Mouse (Mus musculus): ENCODE results near the gene Ptger1. TPM values are rescaled to one million over a fixed set of nuclear protein-coding genes. Genes with fewer than 3 reads are reported as not detected.
A peak's percentile ranks its signal among the peaks of the same experiment; 100 is the strongest.

The Ptger1 gene
- total and polyA plus RNA-seq, 3 experiments, result 3.3 to 7.6 TPM; not detected in 1

DNA sequence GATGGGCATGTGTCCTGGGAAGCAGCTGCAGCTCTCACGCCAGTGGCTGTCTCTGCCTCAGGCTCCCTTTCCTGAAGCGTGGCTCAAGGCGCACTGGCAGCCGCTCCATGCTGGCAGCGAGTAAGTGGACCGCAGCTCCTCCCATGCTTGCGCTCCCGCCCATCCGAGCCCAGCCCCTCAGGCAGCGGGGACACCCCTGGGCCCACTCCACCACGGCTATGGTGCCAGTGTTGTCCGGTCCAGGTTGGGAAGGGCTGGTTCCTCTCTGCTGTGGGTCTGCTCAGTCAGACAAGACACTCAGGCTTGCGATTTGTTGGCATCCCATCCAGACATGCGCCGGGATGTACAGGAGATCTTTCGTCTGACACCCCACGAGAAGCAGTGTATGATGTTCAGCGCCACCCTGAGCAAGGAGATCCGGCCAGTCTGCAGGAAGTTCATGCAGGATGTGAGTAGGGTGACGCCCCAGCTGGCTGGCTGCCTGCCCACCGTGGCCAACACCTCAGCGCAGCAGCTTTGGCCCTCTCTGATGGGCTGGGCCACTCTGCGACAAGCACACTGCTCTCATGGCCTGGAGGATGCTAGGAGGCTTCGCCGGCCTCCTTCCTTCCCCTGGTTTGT lies 55.0 kb downstream of the Ptger1 start:
- no peak overlapping the region for H3K4me2 ChIP-seq (ENCODE audit: insufficient read depth, low read depth, poor library complexity, severe bottlenecking)
- no peaks in the 10 kb centered on the region for H3K9me3 ChIP-seq (replicated peaks; ENCODE audit: low read length)
- H3K27me3 ChIP-seq (replicated peaks), result no peaks in the 10 kb centered on the region
- dilution Hi-C loops (cut with MboI; ENCODE audit: extremely low pct_ligation_motif_present, extremely low pct_unique_long_range_greater_than_20kb, low sequenced_read_pairs) (no loop called here), in situ Hi-C loops (cut with MboI; ENCODE audit: low pct_ligation_motif_present, low pct_unique_long_range_greater_than_20kb, low sequenced_read_pairs) (loop anchor here (10.0 kb wide), 1 partner anchor 63 kb away; no protein-coding TSS in a partner anchor)
- no peak overlapping the region for H3K4me3 ChIP-seq (replicated peaks in 1 of 3; ENCODE audit: low read depth in 2 of 3, low read length in 2 of 3, poor library complexity in 1 of 3)
- H3K9ac ChIP-seq (ENCODE audit: insufficient read depth, low read depth), result no peak overlapping the region
- no peak overlapping the region for H3K27ac ChIP-seq (ENCODE audit: insufficient read depth, low read depth)
- H3K4me1 ChIP-seq (ENCODE audit: control insufficient read depth in 1 of 2, insufficient read depth in 2 of 2), result peaks cover 12 to 34% of the 10 kb centered on the region in 2 experiments
- no peak for DNase-seq (ENCODE audit: extremely low read depth)
- peaks cover 71 to 88% of the 10 kb centered on the region in 2 experiments for H3K36me3 ChIP-seq (replicated peaks in 1 of 2; ENCODE audit: control insufficient read depth in 1 of 2, insufficient read depth in 1 of 2, low read length in 1 of 2)
- peaks cover 39% of the 10 kb centered on the region for H3K79me2 ChIP-seq (replicated peaks; ENCODE audit: control insufficient read depth, extremely low read depth, insufficient read depth, poor library complexity, severe bottlenecking)
- TF ChIP-seq NRF1 (IDR thresholded peaks at IDR 0.05; ENCODE audit: low read depth, low read length), result no peak
- TF ChIP-seq POLR2A (IDR thresholded peaks at IDR 0.05; ENCODE audit: low read depth, low read length), result peak; percentile 19; the same call in 1 of the 2 replicates

Other genes starting within 250 kb of the Ptger1 start
- 28.9 and 37.8 TPM in 2 replicates for gene Scoc, start 208.3 kb upstream of the Ptger1 start, total RNA-seq (2012; rRNA removed)
- gene Scoc, start 208.3 kb upstream of the Ptger1 start, total RNA-seq (2014; rRNA removed), result 79.7 and 85.9 TPM in 2 replicates
- 25.4 and 34.5 TPM in 2 replicates for gene Scoc, start 208.3 kb upstream of the Ptger1 start, polyA plus RNA-seq (2012; ENCODE audit: insufficient read length, low read depth)
- gene Olfr370, start 130.9 kb upstream of the Ptger1 start, total RNA-seq (2012; rRNA removed), result not detected in 2 replicates
- not detected in 2 replicates for gene Olfr370, start 130.9 kb upstream of the Ptger1 start, total RNA-seq (2014; rRNA removed)
- gene Olfr370, start 130.9 kb upstream of the Ptger1 start, polyA plus RNA-seq (2012; ENCODE audit: insufficient read length, low read depth), result 0.10 TPM in 1 of 2 replicates, not detected in the other
- 316 and 331 TPM in 2 replicates for gene Ndufb7, start 100.0 kb upstream of the Ptger1 start, total RNA-seq (2012; rRNA removed)
- 213 and 223 TPM in 2 replicates for gene Ndufb7, start 100.0 kb upstream of the Ptger1 start, total RNA-seq (2014; rRNA removed)
- gene Ndufb7, start 100.0 kb upstream of the Ptger1 start, polyA plus RNA-seq (2012; ENCODE audit: insufficient read length, low read depth), result 144 and 202 TPM in 2 replicates
- gene Tecr, start 58.7 kb upstream of the Ptger1 start, total RNA-seq (2012; rRNA removed), result 130 and 171 TPM in 2 replicates
- 95.9 and 111 TPM in 2 replicates for gene Tecr, start 58.7 kb upstream of the Ptger1 start, total RNA-seq (2014; rRNA removed)
- gene Tecr, start 58.7 kb upstream of the Ptger1 start, polyA plus RNA-seq (2012; ENCODE audit: insufficient read length, low read depth), result 199 and 209 TPM in 2 replicates
- gene Dnajb1, start 58.5 kb upstream of the Ptger1 start, total RNA-seq (2012; rRNA removed), result 24.9 and 32.0 TPM in 2 replicates
- gene Dnajb1, start 58.5 kb upstream of the Ptger1 start, total RNA-seq (2014; rRNA removed), result 29.5 and 30.7 TPM in 2 replicates
- 30.5 and 30.9 TPM in 2 replicates for gene Dnajb1, start 58.5 kb upstream of the Ptger1 start, polyA plus RNA-seq (2012; ENCODE audit: insufficient read length, low read depth)
- 21.2 and 25.8 TPM in 2 replicates for gene Gipc1, start 14.0 kb upstream of the Ptger1 start, total RNA-seq (2012; rRNA removed)
- gene Gipc1, start 14.0 kb upstream of the Ptger1 start, total RNA-seq (2014; rRNA removed), result 21.0 and 24.4 TPM in 2 replicates
- gene Gipc1, start 14.0 kb upstream of the Ptger1 start, polyA plus RNA-seq (2012; ENCODE audit: insufficient read length, low read depth), result 22.6 and 24.2 TPM in 2 replicates
- 44.6 and 47.8 TPM in 2 replicates for gene Pkn1, start 32.5 kb downstream of the Ptger1 start, total RNA-seq (2012; rRNA removed)
- 28.1 and 33.5 TPM in 2 replicates for gene Pkn1, start 32.5 kb downstream of the Ptger1 start, total RNA-seq (2014; rRNA removed)
- gene Pkn1, start 32.5 kb downstream of the Ptger1 start, polyA plus RNA-seq (2012; ENCODE audit: insufficient read length, low read depth), result 58.8 and 60.3 TPM in 2 replicates
- 194 and 278 TPM in 2 replicates for gene Ddx39, start 48.5 kb downstream of the Ptger1 start, total RNA-seq (2012; rRNA removed)
- 339 and 372 TPM in 2 replicates for gene Ddx39, start 48.5 kb downstream of the Ptger1 start, total RNA-seq (2014; rRNA removed)
- gene Ddx39, start 48.5 kb downstream of the Ptger1 start, polyA plus RNA-seq (2012; ENCODE audit: insufficient read length, low read depth), result 231 and 232 TPM in 2 replicates
- 23.6 and 27.4 TPM in 2 replicates for gene Adgre5, start 74.6 kb downstream of the Ptger1 start, total RNA-seq (2012; rRNA removed)
- gene Adgre5, start 74.6 kb downstream of the Ptger1 start, total RNA-seq (2014; rRNA removed), result 0.54 and 0.66 TPM in 2 replicates
- gene Adgre5, start 74.6 kb downstream of the Ptger1 start, polyA plus RNA-seq (2012; ENCODE audit: insufficient read length, low read depth), result 3.7 and 5.9 TPM in 2 replicates
- gene Adgrl1, start 233.4 kb downstream of the Ptger1 start, total RNA-seq (2012; rRNA removed), result 12.5 and 14.8 TPM in 2 replicates
- 3.5 and 4.4 TPM in 2 replicates for gene Adgrl1, start 233.4 kb downstream of the Ptger1 start, total RNA-seq (2014; rRNA removed)
- 9.7 and 14.5 TPM in 2 replicates for gene Adgrl1, start 233.4 kb downstream of the Ptger1 start, polyA plus RNA-seq (2012; ENCODE audit: insufficient read length, low read depth)

Data from CH12.LX (cell line).